9 mouse cellular contexts compared by ENCODE assay signal in genomic region chr8:3568378-3568777, GRCm38 (mm10). TPM values are rescaled to one million over a fixed set of nuclear protein-coding genes. Genes with fewer than 3 reads are reported as not detected.
DNase-seq lines count a peak whose midpoint lies in the region; ATAC-seq and TF ChIP-seq lines count a peak whose summit lies in the region.
"Had no signal": no experiment of that assay in that cellular context is flagged by ENCODE, and none has a peak within 500 bp of the region (broad histone marks: within the 10 kb centered on the region; RNA-seq: fewer than 3 reads in every experiment).

No protein-coding gene starts in this region.

- DNase-seq in embryo, embryonic 9.5 days (ENCODE audit: extremely low spot score): peak; percentile 27
- DNase-seq in embryo, embryonic 10 days (ENCODE audit: low spot score): no peak
- DNase-seq in lung, embryonic 14.5 days: no peak
- DNase-seq in lung, postnatal 14 days: no peak
- no peak for DNase-seq in limb, embryonic 11.5 days (ENCODE audit: low spot score)
- DNase-seq in gastrocnemius, adult 18-20 months (ENCODE audit: low spot score): no peak
- no peak for DNase-seq in left cerebral cortex, postnatal 36 days (ENCODE audit: low spot score in 2 of 2)
- DNase-seq: right cerebral cortex, postnatal 25 days had no signal

- peak overlapping the region; percentile 44 for H3K4me2 ChIP-seq in lung, embryonic 14.5 days
- H3K4me2 ChIP-seq in limb, embryonic 11.5 days (ENCODE audit: low read depth, severe bottlenecking): peak overlapping the region; percentile 25; the same call in 1 of the 2 replicates
- peak overlapping the region; percentile 29; the same call in 1 of the 2 replicates for H3K4me2 ChIP-seq in stomach, embryonic 14.5 days (replicated peaks; ENCODE audit: low read depth, low read length)

- H3K27me3 ChIP-seq in lung, embryonic 14.5 days (ENCODE audit: insufficient read depth, low read length): no peaks in the 10 kb centered on the region
- no peaks in the 10 kb centered on the region for H3K27me3 ChIP-seq in limb, embryonic 11.5 days (ENCODE audit: control insufficient read depth, insufficient read depth, low read length)
- no peaks in the 10 kb centered on the region for H3K27me3 ChIP-seq in stomach, embryonic 14.5 days (ENCODE audit: control insufficient read depth, insufficient read depth, low read length)

- H3K9ac ChIP-seq in lung, embryonic 14.5 days: no peak overlapping the region
- no peak overlapping the region for H3K9ac ChIP-seq in limb, embryonic 11.5 days (ENCODE audit: low read length)
- H3K9ac ChIP-seq in stomach, embryonic 14.5 days (replicated peaks; ENCODE audit: low read depth, low read length): no peak overlapping the region

- intact Hi-C loops in left cerebral cortex, postnatal 36 days (cut with DNase I): no loop called here

- H3K9me3 ChIP-seq in lung, embryonic 14.5 days (ENCODE audit: low read depth, low read length): no peaks in the 10 kb centered on the region
- no peaks in the 10 kb centered on the region for H3K9me3 ChIP-seq in limb, embryonic 11.5 days (ENCODE audit: control insufficient read depth, low read length)
- no peaks in the 10 kb centered on the region for H3K9me3 ChIP-seq in stomach, embryonic 14.5 days (ENCODE audit: control insufficient read depth, low read depth, low read length)

- WGBS in lung, embryonic 14.5 days: 10% methylated on average over 7 of the region's 7 CpGs
- WGBS in limb, embryonic 11.5 days: 10% methylated on average over 7 of the region's 7 CpGs
- 7% methylated on average over 7 of the region's 7 CpGs for WGBS in stomach, embryonic 14.5 days

- TF ChIP-seq CTCF in lung, embryonic 14.5 days (IDR thresholded peaks at IDR 0.05; ENCODE audit: low read depth): no peak

- no peak overlapping the region for H3K27ac ChIP-seq in lung, embryonic 14.5 days (ENCODE audit: low read depth)
- no peak overlapping the region for H3K27ac ChIP-seq in limb, embryonic 11.5 days (replicated peaks; ENCODE audit: low read depth, low read length)
- no peak overlapping the region for H3K27ac ChIP-seq in stomach, embryonic 14.5 days (ENCODE audit: low read length)

- no peaks in the 10 kb centered on the region for H3K4me1 ChIP-seq in lung, embryonic 14.5 days (ENCODE audit: insufficient read depth)
- no peaks in the 10 kb centered on the region for H3K4me1 ChIP-seq in limb, embryonic 11.5 days (ENCODE audit: control insufficient read depth, insufficient read depth, low read length)
- no peaks in the 10 kb centered on the region for H3K4me1 ChIP-seq in stomach, embryonic 14.5 days (ENCODE audit: control insufficient read depth, insufficient read depth, low read length)

- H3K4me3 ChIP-seq in lung, embryonic 14.5 days (ENCODE audit: low read depth, low read length): no peak overlapping the region
- 0 out of 2 replicates have a peak overlapping the region, but pooled peaks have one; percentile 14 for H3K4me3 ChIP-seq in limb, embryonic 11.5 days (ENCODE audit: low read depth, low read length)
- H3K4me3 ChIP-seq in stomach, embryonic 14.5 days (ENCODE audit: low read depth, low read length): no peak overlapping the region

- H3K36me3 ChIP-seq in lung, embryonic 14.5 days (ENCODE audit: insufficient read depth): no peaks in the 10 kb centered on the region
- no peaks in the 10 kb centered on the region for H3K36me3 ChIP-seq in limb, embryonic 11.5 days (ENCODE audit: control insufficient read depth, insufficient read depth, low read length)
- no peaks in the 10 kb centered on the region for H3K36me3 ChIP-seq in stomach, embryonic 14.5 days (ENCODE audit: control insufficient read depth, insufficient read depth, low read length)

- ATAC-seq in lung, embryonic 14.5 days (ENCODE audit: insufficient read depth): no peak
- ATAC-seq in limb, embryonic 11.5 days (ENCODE audit: insufficient number of reproducible peaks, low FRiP score, low TSS enrichment, low read depth): no peak
- ATAC-seq in stomach, embryonic 14.5 days (ENCODE audit: insufficient number of reproducible peaks, insufficient read depth, low FRiP score, low read depth): no peak

RNA-seq across cellular contexts. Expression of gene C330021F23Rik, which starts 0.6 kb away (rescaled TPM):
- 0.72 and 0.91 TPM in 2 replicates for polyA plus RNA-seq in lung, embryonic 14.5 days (2014; fragmentation: Nextera tagmentation; extraction: Ambion mirVana)
- polyA plus RNA-seq in limb, embryonic 11.5 days (2014; fragmentation: Nextera tagmentation; extraction: Ambion mirVana): 3.9 and 4.1 TPM in 2 replicates
- 1.2 and 1.6 TPM in 2 replicates for polyA plus RNA-seq in stomach, embryonic 14.5 days (2014; fragmentation: Nextera tagmentation; extraction: Ambion mirVana)
- not detected for total RNA-seq in gastrocnemius, adult 18-20 months (2021)
- not detected for total RNA-seq in left cerebral cortex, postnatal 36 days (2021)

RNA-seq across cellular contexts. Expression of gene Camsap3, which starts 18.7 kb away (rescaled TPM):
- polyA plus RNA-seq in lung, embryonic 14.5 days (2014; fragmentation: Nextera tagmentation; extraction: Ambion mirVana): 6.8 and 7.5 TPM in 2 replicates
- 6.0 and 7.4 TPM in 2 replicates for polyA plus RNA-seq in limb, embryonic 11.5 days (2014; fragmentation: Nextera tagmentation; extraction: Ambion mirVana)
- 14.9 and 15.3 TPM in 2 replicates for polyA plus RNA-seq in stomach, embryonic 14.5 days (2014; fragmentation: Nextera tagmentation; extraction: Ambion mirVana)
- under 1 TPM; 0.26 to 0.41 TPM for total RNA-seq in gastrocnemius, adult 18-20 months (2021)
- total RNA-seq in left cerebral cortex, postnatal 36 days (2021): 10 to 100 TPM; 35.6 to 39.0 TPM

RNA-seq across cellular contexts. Expression of gene Xab2, which starts 52.7 kb away (rescaled TPM):
- 55.6 and 55.9 TPM in 2 replicates for polyA plus RNA-seq in lung, embryonic 14.5 days (2014; fragmentation: Nextera tagmentation; extraction: Ambion mirVana)
- 61.3 and 68.1 TPM in 2 replicates for polyA plus RNA-seq in limb, embryonic 11.5 days (2014; fragmentation: Nextera tagmentation; extraction: Ambion mirVana)
- polyA plus RNA-seq in stomach, embryonic 14.5 days (2014; fragmentation: Nextera tagmentation; extraction: Ambion mirVana): 49.7 and 53.9 TPM in 2 replicates
- total RNA-seq in gastrocnemius, adult 18-20 months (2021): 10 to 100 TPM; 10.7 to 11.2 TPM
- total RNA-seq in left cerebral cortex, postnatal 36 days (2021): 10 to 100 TPM; 36.6 to 36.9 TPM

RNA-seq across cellular contexts. Expression of gene Pet100, which starts 53.0 kb away (rescaled TPM):
- 79.4 and 92.1 TPM in 2 replicates for polyA plus RNA-seq in lung, embryonic 14.5 days (2014; fragmentation: Nextera tagmentation; extraction: Ambion mirVana)
- polyA plus RNA-seq in limb, embryonic 11.5 days (2014; fragmentation: Nextera tagmentation; extraction: Ambion mirVana): 106 and 107 TPM in 2 replicates
- 92.0 and 106 TPM in 2 replicates for polyA plus RNA-seq in stomach, embryonic 14.5 days (2014; fragmentation: Nextera tagmentation; extraction: Ambion mirVana)
- 10 to 100 TPM; 84.7 to 91.0 TPM for total RNA-seq in gastrocnemius, adult 18-20 months (2021)
- 10 to 100 TPM; 75.6 to 85.4 TPM for total RNA-seq in left cerebral cortex, postnatal 36 days (2021)

RNA-seq across cellular contexts. Expression of gene Pnpla6, which starts 53.2 kb away (rescaled TPM):
- 17.5 and 19.1 TPM in 2 replicates for polyA plus RNA-seq in lung, embryonic 14.5 days (2014; fragmentation: Nextera tagmentation; extraction: Ambion mirVana)
- 13.4 and 15.7 TPM in 2 replicates for polyA plus RNA-seq in limb, embryonic 11.5 days (2014; fragmentation: Nextera tagmentation; extraction: Ambion mirVana)
- 24.6 and 27.2 TPM in 2 replicates for polyA plus RNA-seq in stomach, embryonic 14.5 days (2014; fragmentation: Nextera tagmentation; extraction: Ambion mirVana)
- 10 to 100 TPM in 1 of 2 experiments, 1 to 10 TPM in 1; 8.0 to 10.0 TPM for total RNA-seq in gastrocnemius, adult 18-20 months (2021)
- 10 to 100 TPM; 55.9 to 79.2 TPM for total RNA-seq in left cerebral cortex, postnatal 36 days (2021)
